Comparison of ENCODE assay signal across 9 mouse cellular contexts in genomic region chr1:193503624-193504325, GRCm38 (mm10).
DNase-seq lines count a peak whose midpoint lies in the region; ATAC-seq and TF ChIP-seq lines count a peak whose summit lies in the region.
"Had no signal": no experiment of that assay in that cellular context is flagged by ENCODE, and none has a peak within 500 bp of the region (broad histone marks: within the 10 kb centered on the region; RNA-seq: fewer than 3 reads in every experiment).

No protein-coding gene starts in this region.

- peak; percentile 85 for ATAC-seq in common myeloid progenitor, adult 5-6 weeks (replicated peaks; ENCODE audit: low read depth, poor library complexity, severe bottlenecking)
- no peak for ATAC-seq in lung, embryonic 14.5 days (ENCODE audit: insufficient read depth)

- peak; percentile 59 for TF ChIP-seq CTCF in C2C12 (IDR thresholded peaks at IDR 0.05; ENCODE audit: control insufficient read depth, insufficient read depth, insufficient read length)
- peak; percentile 92 for TF ChIP-seq CTCF in lung, embryonic 14.5 days (IDR thresholded peaks at IDR 0.05; ENCODE audit: low read depth)

- 30% methylated on average over 3 of the region's 3 CpGs for WGBS in lung, embryonic 14.5 days

- H3K4me2 ChIP-seq in lung, embryonic 14.5 days: no peak overlapping the region
- H3K4me2 ChIP-seq: heart, embryonic 13.5 days had no signal

- H3K27ac ChIP-seq in lung, embryonic 14.5 days (ENCODE audit: low read depth): no peak overlapping the region
- H3K27ac ChIP-seq: heart, embryonic 13.5 days had no signal

- no peak overlapping the region for H3ac ChIP-seq in C2C12 (ENCODE audit: control insufficient read depth, insufficient read length, low read depth)

- no peaks in the 10 kb centered on the region for H3K36me3 ChIP-seq in C2C12 (ENCODE audit: control insufficient read depth, insufficient read depth)
- no peaks in the 10 kb centered on the region for H3K36me3 ChIP-seq in lung, embryonic 14.5 days (ENCODE audit: insufficient read depth)
- H3K36me3 ChIP-seq: heart, embryonic 13.5 days had no signal

- H3K27me3 ChIP-seq in C2C12 (ENCODE audit: control insufficient read depth, insufficient read depth, insufficient read length): no peaks in the 10 kb centered on the region
- H3K27me3 ChIP-seq in lung, embryonic 14.5 days (ENCODE audit: insufficient read depth, low read length): no peaks in the 10 kb centered on the region
- H3K27me3 ChIP-seq: heart, embryonic 13.5 days had no signal

- H3K79me3 ChIP-seq in C2C12 (ENCODE audit: low read depth): no peaks in the 10 kb centered on the region

- no peak overlapping the region for H3K4me3 ChIP-seq in C2C12 (ENCODE audit: insufficient read depth, poor library complexity, severe bottlenecking)
- no peak overlapping the region for H3K4me3 ChIP-seq in lung, embryonic 14.5 days (ENCODE audit: low read depth, low read length)
- H3K4me3 ChIP-seq: heart, embryonic 13.5 days had no signal

- no peaks in the 10 kb centered on the region for H3K9me3 ChIP-seq in lung, embryonic 14.5 days (ENCODE audit: low read depth, low read length)
- H3K9me3 ChIP-seq: heart, embryonic 13.5 days had no signal

- no peaks in the 10 kb centered on the region for H3K79me2 ChIP-seq in C2C12 (ENCODE audit: control insufficient read depth, insufficient read depth)

- peak; percentile 90 for DNase-seq in ZHBTc4 (ENCODE audit: low read depth, low spot score)
- peak; percentile 3 to 6 for DNase-seq in heart, adult 9 months (ENCODE audit: low spot score in 2 of 2)
- peak; percentile 73 to 76 for DNase-seq in kidney, postnatal 4 days
- DNase-seq in lung, embryonic 14.5 days: peak; percentile 81
- DNase-seq in retina, postnatal 7 days (ENCODE audit: low read depth, low spot score): peak; percentile 43
- no peak for DNase-seq in T-cell, adult 2 months (ENCODE audit: low spot score)

- no peaks in the 10 kb centered on the region for H3K4me1 ChIP-seq in lung, embryonic 14.5 days (ENCODE audit: insufficient read depth)
- H3K4me1 ChIP-seq: heart, embryonic 13.5 days had no signal

- H3K9ac ChIP-seq in lung, embryonic 14.5 days: no peak overlapping the region
- H3K9ac ChIP-seq: heart, embryonic 13.5 days had no signal

TF ChIP-seq in C2C12, 6 proteins besides CTCF, POLR2A, EP300 and RAD21:
- no peak for TF ChIP-seq CEBPB (IDR thresholded peaks at IDR 0.05; ENCODE audit: low read depth)
- TF ChIP-seq MYOD1 (IDR thresholded peaks at IDR 0.05; ENCODE audit: control insufficient read depth, insufficient read length, low read depth): no peak
- TF ChIP-seq USF1 (IDR thresholded peaks at IDR 0.05; ENCODE audit: low read depth): no peak
- TF ChIP-seq MYOG (IDR thresholded peaks at IDR 0.05; ENCODE audit: control insufficient read depth, extremely low read depth, insufficient read length): no peak
- no peak for TF ChIP-seq FOSL1 (IDR thresholded peaks at IDR 0.05; ENCODE audit: insufficient read depth, low read length, poor library complexity, severe bottlenecking)
- no peak for TF ChIP-seq MAX (IDR thresholded peaks at IDR 0.05)
